Mouse (Mus musculus): ENCODE measurements around the gene Abhd17a. TPM values are rescaled to one million over a fixed set of nuclear protein-coding genes. Genes with fewer than 3 reads are reported as not detected.

Abhd17a gene
- total RNA-seq, 1 experiment = 67.9 TPM

DNA sequence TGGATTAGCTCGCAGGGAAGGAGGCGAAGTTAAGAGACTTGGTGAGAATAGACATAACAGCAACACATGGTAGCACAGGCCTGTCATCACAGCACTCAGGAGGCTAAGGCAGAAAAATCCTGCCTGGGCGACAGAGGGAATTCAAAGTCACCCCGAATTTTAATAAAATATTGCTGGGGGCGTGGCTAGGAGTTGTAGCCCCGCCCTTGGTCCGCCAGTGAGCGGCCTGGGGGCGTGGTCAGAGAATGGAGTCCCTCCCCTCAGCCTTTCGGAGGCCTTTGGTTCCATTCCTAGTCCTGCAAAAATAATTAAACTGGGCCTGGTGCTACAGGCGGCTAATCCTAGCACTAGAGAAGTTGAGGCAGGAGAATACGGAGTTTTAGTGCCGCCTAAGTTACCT is 54.4 kb downstream of the Abhd17a start:
- peak overlapping the region; percentile 56 to 64 for H3K4me3 ChIP-seq (ENCODE audit: insufficient read depth in 1 of 2, low read depth in 1 of 2, low read length in 2 of 2, poor library complexity in 1 of 2, severe bottlenecking in 1 of 2)
- H3K36me3 ChIP-seq (ENCODE audit: control insufficient read depth, insufficient read depth, low read length, poor library complexity, severe bottlenecking) = no peaks in the 10 kb centered on the region
- DNase-seq (ENCODE audit: low read depth, low spot score) = peak; percentile 54
- H3K4me1 ChIP-seq (ENCODE audit: control insufficient read depth in 2 of 2, insufficient read depth in 2 of 2, low read length in 2 of 2, poor library complexity in 1 of 2) = peaks cover 2 to 23% of the 10 kb centered on the region in 2 experiments; a peak in 3 of 4 replicates
- H3K9me3 ChIP-seq (ENCODE audit: control insufficient read depth, insufficient read depth, low read depth, low read length) = no peaks in the 10 kb centered on the region
- TF ChIP-seq ZC3H11A (IDR thresholded peaks at IDR 0.05; ENCODE audit: borderline replicate concordance, low read depth, low read length) = no peak
- TF ChIP-seq ZNF384 (IDR thresholded peaks at IDR 0.05; ENCODE audit: low read depth, low read length) = no peak
- TF ChIP-seq CHD2 (IDR thresholded peaks at IDR 0.05; ENCODE audit: low read depth, low read length) = no peak
- H3K27ac ChIP-seq (ENCODE audit: insufficient read depth, low read depth, low read length, poor library complexity, severe bottlenecking) = no peak overlapping the region
- in situ Hi-C loops (cut with MboI; ENCODE audit: low sequenced_read_pairs in 2 of 2, unreplicated experiment in 2 of 2) = no loop called here
- H3K9ac ChIP-seq (ENCODE audit: insufficient read depth, low read depth, low read length, poor library complexity, severe bottlenecking) = peak overlapping the region; percentile 32; the same call in 1 of the 2 replicates

- H3K9me3 ChIP-seq (ENCODE audit: control insufficient read depth, insufficient read depth, low read depth, low read length) = no peaks in the 10 kb centered on the region
- no peak overlapping the region for H3K9ac ChIP-seq (ENCODE audit: insufficient read depth, low read depth, low read length, poor library complexity, severe bottlenecking)
- H3K36me3 ChIP-seq (ENCODE audit: control insufficient read depth, insufficient read depth, low read length, poor library complexity, severe bottlenecking) = no peaks in the 10 kb centered on the region
- DNase-seq (ENCODE audit: low read depth, low spot score) = peak; percentile 57
- no peak for TF ChIP-seq ZC3H11A (IDR thresholded peaks at IDR 0.05; ENCODE audit: borderline replicate concordance, low read depth, low read length)
- TF ChIP-seq ZNF384 (IDR thresholded peaks at IDR 0.05; ENCODE audit: low read depth, low read length) = no peak
- TF ChIP-seq MAFK (IDR thresholded peaks at IDR 0.05; ENCODE audit: insufficient read depth, low read depth, low read length) = no peak
- TF ChIP-seq CHD2 (IDR thresholded peaks at IDR 0.05; ENCODE audit: low read depth, low read length) = no peak
- TF ChIP-seq HCFC1 (IDR thresholded peaks at IDR 0.05; ENCODE audit: borderline replicate concordance, insufficient read depth, low read length) = no peak
- in situ Hi-C loops (cut with MboI; ENCODE audit: low sequenced_read_pairs in 2 of 2, unreplicated experiment in 2 of 2) = no loop called here
- H3K4me3 ChIP-seq (ENCODE audit: insufficient read depth in 1 of 2, low read depth in 1 of 2, low read length in 2 of 2, poor library complexity in 1 of 2, severe bottlenecking in 1 of 2) = peak overlapping the region; percentile 56 to 64
- peaks cover 2 to 21% of the 10 kb centered on the region in 2 experiments; a peak in 3 of 4 replicates for H3K4me1 ChIP-seq (ENCODE audit: control insufficient read depth in 2 of 2, insufficient read depth in 2 of 2, low read length in 2 of 2, poor library complexity in 1 of 2)
- no peak overlapping the region for H3K27ac ChIP-seq (ENCODE audit: insufficient read depth, low read depth, low read length, poor library complexity, severe bottlenecking)
Measured at GRCm38 (mm10) chr10:80535071-80535470, 55.1 kb downstream of the Abhd17a start.

DNA sequence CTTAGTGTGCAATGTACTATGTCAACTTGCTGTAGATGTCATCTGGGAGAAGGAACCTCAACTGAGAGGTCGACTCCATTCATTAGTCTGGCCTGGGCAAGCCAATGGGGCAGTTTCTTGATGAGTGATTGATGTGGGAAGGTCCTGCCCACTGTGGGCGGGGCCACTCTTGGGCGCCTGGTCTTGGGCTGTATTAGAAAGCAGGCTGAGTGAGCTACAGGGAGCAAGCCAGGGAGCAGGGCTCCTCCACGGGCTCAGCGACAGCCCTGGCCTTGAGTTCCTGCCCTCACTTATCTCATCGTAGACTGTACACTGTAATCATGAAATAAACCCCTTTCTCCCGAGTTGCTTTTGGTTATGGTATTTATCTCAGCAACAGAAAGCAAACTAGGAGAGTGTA is 56.4 kb downstream of the Abhd17a start:
- Histone ChIP-seq H3K9me3 (ENCODE audit: control insufficient read depth, insufficient read depth, low read depth, low read length) (no peaks in the 10 kb centered on the region), H3K4me1 (ENCODE audit: control insufficient read depth in 2 of 2, insufficient read depth in 2 of 2, low read length in 2 of 2, poor library complexity in 1 of 2) (peaks cover 2 to 15% of the 10 kb centered on the region in 2 experiments; a peak in 2 of 4 replicates), H3K36me3 (ENCODE audit: control insufficient read depth, insufficient read depth, low read length, poor library complexity, severe bottlenecking) (no peaks in the 10 kb centered on the region), H3K4me3 (ENCODE audit: insufficient read depth in 1 of 2, low read depth in 1 of 2, low read length in 2 of 2, poor library complexity in 1 of 2, severe bottlenecking in 1 of 2) (no peak overlapping the region), H3K27ac (ENCODE audit: insufficient read depth, low read depth, low read length, poor library complexity, severe bottlenecking) (no peak overlapping the region), H3K9ac (ENCODE audit: insufficient read depth, low read depth, low read length, poor library complexity, severe bottlenecking) (no peak overlapping the region)
- no peak for TF ChIP-seq CHD2 (IDR thresholded peaks at IDR 0.05; ENCODE audit: low read depth, low read length)
- TF ChIP-seq MAFK (IDR thresholded peaks at IDR 0.05; ENCODE audit: insufficient read depth, low read depth, low read length) = no peak
- TF ChIP-seq ZNF384 (IDR thresholded peaks at IDR 0.05; ENCODE audit: low read depth, low read length) = no peak
- no peak for TF ChIP-seq HCFC1 (IDR thresholded peaks at IDR 0.05; ENCODE audit: borderline replicate concordance, insufficient read depth, low read length)
- no peak for TF ChIP-seq ZC3H11A (IDR thresholded peaks at IDR 0.05; ENCODE audit: borderline replicate concordance, low read depth, low read length)
- in situ Hi-C loops (cut with MboI; ENCODE audit: low sequenced_read_pairs in 2 of 2, unreplicated experiment in 2 of 2) = no loop called here
- DNase-seq (ENCODE audit: low read depth, low spot score) = peak; percentile 72

Other genes starting within 250 kb of the Abhd17a start
- gene Adamtsl5, start 241.9 kb downstream of the Abhd17a start, total RNA-seq (2012; rRNA removed) = 2.1 and 2.4 TPM in 2 replicates
- gene Plk5, start 233.9 kb downstream of the Abhd17a start, total RNA-seq (2012; rRNA removed) = 6.0 and 17.4 TPM in 2 replicates
- gene Mex3d, start 202.7 kb downstream of the Abhd17a start, total RNA-seq (2012; rRNA removed) = 27.1 and 28.9 TPM in 2 replicates
- gene Mbd3, start 190.8 kb downstream of the Abhd17a start, total RNA-seq (2012; rRNA removed) = 131 and 134 TPM in 2 replicates
- gene Uqcr11, start 183.5 kb downstream of the Abhd17a start, total RNA-seq (2012; rRNA removed) = 995 and 1,362 TPM in 2 replicates
- 90.9 and 108 TPM in 2 replicates for gene Tcf3, start 156.7 kb downstream of the Abhd17a start, total RNA-seq (2012; rRNA removed)
- gene Onecut3, start 95.5 kb downstream of the Abhd17a start, total RNA-seq (2012; rRNA removed) = not detected in 2 replicates
- 0.80 and 2.3 TPM in 2 replicates for gene Atp8b3, start 51.2 kb downstream of the Abhd17a start, total RNA-seq (2012; rRNA removed)
- gene Rexo1, start 28.8 kb downstream of the Abhd17a start, total RNA-seq (2012; rRNA removed) = 27.4 and 33.4 TPM in 2 replicates
- 20.8 and 23.5 TPM in 2 replicates for gene Klf16, start 13.0 kb downstream of the Abhd17a start, total RNA-seq (2012; rRNA removed)
- 54.8 and 83.8 TPM in 2 replicates for gene Scamp4, start 12.5 kb upstream of the Abhd17a start, total RNA-seq (2012; rRNA removed)
- gene Adat3, start 12.5 kb upstream of the Abhd17a start, total RNA-seq (2012; rRNA removed) = 12.2 and 12.7 TPM in 2 replicates
- gene Gm49322, start 15.7 kb upstream of the Abhd17a start, total RNA-seq (2012; rRNA removed) = 8.4 and 9.7 TPM in 2 replicates
- 138 and 167 TPM in 2 replicates for gene Csnk1g2, start 32.5 kb upstream of the Abhd17a start, total RNA-seq (2012; rRNA removed)
- gene Btbd2, start 66.7 kb upstream of the Abhd17a start, total RNA-seq (2012; rRNA removed) = 45.7 and 64.7 TPM in 2 replicates
- gene Mknk2, start 87.8 kb upstream of the Abhd17a start, total RNA-seq (2012; rRNA removed) = 33.6 and 40.7 TPM in 2 replicates
- gene Mob3a, start 111.6 kb upstream of the Abhd17a start, total RNA-seq (2012; rRNA removed) = 18.8 and 29.2 TPM in 2 replicates
- gene Izumo4, start 111.8 kb upstream of the Abhd17a start, total RNA-seq (2012; rRNA removed) = 8.9 and 13.9 TPM in 2 replicates
- 74.8 and 106 TPM in 2 replicates for gene Ap3d1, start 151.9 kb upstream of the Abhd17a start, total RNA-seq (2012; rRNA removed)
- gene Dot1l, start 164.9 kb upstream of the Abhd17a start, total RNA-seq (2012; rRNA removed) = 31.9 and 41.2 TPM in 2 replicates
- 31.4 and 39.6 TPM in 2 replicates for gene Sf3a2, start 207.9 kb upstream of the Abhd17a start, total RNA-seq (2012; rRNA removed)
- gene Plekhj1, start 208.3 kb upstream of the Abhd17a start, total RNA-seq (2012; rRNA removed) = 77.2 and 87.1 TPM in 2 replicates
- gene Amh, start 214.9 kb upstream of the Abhd17a start, total RNA-seq (2012; rRNA removed) = 1.0 and 1.9 TPM in 2 replicates
- gene Jsrp1, start 223.2 kb upstream of the Abhd17a start, total RNA-seq (2012; rRNA removed) = 0.67 and 1.0 TPM in 2 replicates
- gene Oaz1, start 236.3 kb upstream of the Abhd17a start, total RNA-seq (2012; rRNA removed) = 823 and 1,116 TPM in 2 replicates

Data from ES-E14 (cell line).